Mouse (Mus musculus) heart, embryonic 10.5 days (tissue): ENCODE data around the gene Gabra6. TPM values are rescaled to one million over a fixed set of nuclear protein-coding genes. Genes with fewer than 3 reads are reported as not detected.

ENCODE experiments used
- polyA plus RNA-seq: library from polyadenylated mRNA; unstranded; fragments of >200 nt; fragmentation: Nextera tagmentation; extraction: Ambion mirVana; gene quantifications from 2 replicates; pipeline ENCODE4 v1.2.1, GENCODE M21; 2016

The Gabra6 gene
- polyA plus RNA-seq, 1 experiment from 2014 or later: not detected

Other genes with a start within 250 kb of the Gabra6 start
- 0.50 and 0.52 TPM in 2 replicates for gene Gabra1, start 138.1 kb downstream of the Gabra6 start, polyA plus RNA-seq
- 0.45 and 2.4 TPM in 2 replicates for gene Gabrb2, start 98.7 kb upstream of the Gabra6 start, polyA plus RNA-seq